Mouse (Mus musculus) hindbrain, postnatal 0 days (tissue): ENCODE data around the gene Fgf14. TPM values are rescaled to one million over a fixed set of nuclear protein-coding genes. Genes with fewer than 3 reads are reported as not detected.
A peak's percentile ranks its signal among the peaks of the same experiment; 100 is the strongest.
"Not testable (repeated sequence)": the region's sequence is repeated elsewhere in the genome, so short reads cannot be mapped to it uniquely, and the experiment has no call there.

Experiments
- ATAC-seq: fragments of 200-750 bp; cut with Nextera tagmentation; 2 replicates; pipeline ENCODE4 v1.8.0; 2017; ENCODE audit warnings: mild to moderate bottlenecking, moderate TSS enrichment, moderate library complexity
- DNase-seq: peaks from one replicate; pipeline ENCODE4 v3.0.0-alpha.2; 2015; ENCODE audit warnings: low spot score
- H3K27ac ChIP-seq: fragments of 300-500 bp; sonication (generic); 2 replicates; pipeline ENCODE4 v1.5.1; 2014; ENCODE audit warnings: mild to moderate bottlenecking
- H3K27me3 ChIP-seq: fragments of 300-500 bp; sonication (generic); 2 replicates; pipeline ENCODE4 v1.6.1; 2014; ENCODE audit warnings: low read length, mixed read lengths; ENCODE audit not compliant: insufficient read depth
- H3K36me3 ChIP-seq: fragments of 300-500 bp; sonication (generic); 2 replicates; pipeline ENCODE4 v1.6.1; 2014; ENCODE audit warnings: low read length, mixed read lengths; ENCODE audit not compliant: insufficient read depth
- H3K4me1 ChIP-seq: fragments of 300-500 bp; sonication (generic); 2 replicates; pipeline ENCODE4 v1.6.1; 2014; ENCODE audit warnings: antibody characterized with exemption, low read length, mixed read lengths; ENCODE audit not compliant: insufficient read depth
- H3K4me2 ChIP-seq: fragments of 300-500 bp; sonication (generic); 2 replicates; pipeline ENCODE4 v1.6.1; 2014; ENCODE audit warnings: low read depth, mild to moderate bottlenecking, low read length, moderate library complexity, mixed read lengths
- H3K4me3 ChIP-seq: fragments of 300-500 bp; sonication (generic); 2 replicates; pipeline ENCODE4 v1.5.1; 2014; ENCODE audit warnings: low read length
- H3K9ac ChIP-seq: fragments of 300-500 bp; sonication (generic); replicated peaks from 2 replicates; pipeline ENCODE4 v1.6.1; 2014; ENCODE audit warnings: mild to moderate bottlenecking, low read length, moderate library complexity, mixed read lengths
- H3K9me3 ChIP-seq: fragments of 300-500 bp; sonication (generic); 2 replicates; pipeline ENCODE4 v1.6.1; 2016; ENCODE audit warnings: low read length, mixed read lengths
- CTCF ChIP-seq: IDR thresholded peaks from 2 replicates; pipeline ENCODE4 v1.5.1; 2016; ENCODE audit warnings: antibody characterized with exemption, control low read depth, low read depth
- WGBS: fragments of 180-500 bp; shearing (Covaris S2); extraction: QIAGEN DNeasy Blood & Tissue Kit; methylation state at CpG from one replicate; pipeline ENCODE4 v1.1.7; 2014; 5-methylcytosine and 5-hydroxymethylcytosine counted together
- polyA plus RNA-seq: library from polyadenylated mRNA; unstranded; fragments of >200 nt; fragmentation: Nextera tagmentation; extraction: Ambion mirVana; gene quantifications from 2 replicates; pipeline ENCODE4 v1.2.1, GENCODE M21; 2015
- total RNA-seq: library from RNA; depleted of rRNA; stranded (reverse); fragments of >200 nt; gene quantifications from 2 replicates; pipeline ENCODE4 v1.2.3, GENCODE M21; 2014

Gene Fgf14
- total and polyA plus RNA-seq, 2 experiments from 2014 or later: 32.5 to 41.0 TPM

DNA sequence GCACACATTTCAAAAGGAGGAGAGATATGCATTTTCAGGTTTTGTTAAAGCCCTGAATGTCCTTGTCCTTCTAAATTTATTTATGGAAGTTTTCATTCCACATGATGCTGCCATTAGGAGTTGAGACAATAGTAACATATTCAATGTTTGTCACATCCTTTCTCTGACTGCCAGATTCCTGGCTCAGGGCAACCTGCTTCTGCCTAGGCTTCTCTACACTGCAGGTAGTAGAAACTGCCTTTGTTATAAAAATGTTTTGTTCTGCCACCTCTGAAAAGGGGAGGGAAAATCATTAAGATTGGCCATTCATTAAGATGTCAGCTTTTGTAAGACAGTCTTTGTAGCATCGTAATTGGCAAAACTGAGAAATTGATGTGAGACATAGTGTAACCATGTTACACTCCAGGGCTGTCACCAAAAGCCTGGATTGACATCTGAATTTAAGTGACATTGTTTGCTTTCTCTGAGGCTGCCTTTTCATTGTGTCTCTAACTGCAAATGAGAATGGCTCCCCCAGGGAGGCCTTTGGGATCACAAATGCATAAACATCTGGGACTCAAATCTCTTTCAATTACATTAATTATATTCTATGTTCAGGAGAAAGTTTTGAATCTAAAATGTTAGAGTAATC, 640.2 kb downstream of the Fgf14 start:
- no peak for TF ChIP-seq CTCF
- Histone ChIP-seq H3K4me3 (no peak overlapping the region), H3K9ac (no peak overlapping the region), H3K27ac (no peak overlapping the region), H3K36me3 (no peaks in the 10 kb centered on the region), H3K4me1 (no peaks in the 10 kb centered on the region), H3K9me3 (no peaks in the 10 kb centered on the region), H3K4me2 (no peak overlapping the region), H3K27me3 (no peaks in the 10 kb centered on the region)
- no peak for ATAC-seq
- DNase-seq: peak; percentile 27
- 16% methylated on average over 1 of the region's 1 CpGs for WGBS

DNA sequence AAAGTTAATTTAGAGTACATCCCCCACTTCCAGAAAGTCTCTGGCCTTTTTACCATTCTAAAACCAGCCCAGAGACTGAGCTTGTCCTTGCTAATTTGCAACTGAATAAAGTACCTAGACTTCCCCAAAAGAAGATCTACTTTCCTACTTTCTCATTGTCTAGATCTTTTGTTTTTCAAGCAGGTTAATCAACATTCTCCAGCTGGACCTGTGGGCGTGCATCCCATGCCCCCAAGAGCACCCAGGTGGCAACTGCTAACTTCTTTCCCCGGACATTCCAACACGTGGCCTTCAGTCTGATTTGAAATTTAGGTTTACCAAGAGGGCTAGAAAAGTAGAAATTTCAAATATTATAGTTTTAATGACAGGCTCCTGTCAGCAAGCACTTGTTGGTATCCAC, 643.6 kb downstream of the Fgf14 start:
- H3K27me3 ChIP-seq, H3K36me3 ChIP-seq, ATAC-seq: not testable (repeated sequence)

GRCm38 (mm10) chr14:124027886-124028670, 648.8 kb downstream of the Fgf14 start:
- no peak overlapping the region for H3K27ac ChIP-seq
- no peak for TF ChIP-seq CTCF
- ATAC-seq (no peak), DNase-seq (no peak)
- no peaks in the 10 kb centered on the region for H3K4me1 ChIP-seq
- H3K9me3 ChIP-seq: no peaks in the 10 kb centered on the region
- no peaks in the 10 kb centered on the region for H3K27me3 ChIP-seq
- H3K4me2 ChIP-seq: no peak overlapping the region
- H3K4me3 ChIP-seq: no peak overlapping the region
- WGBS: 95% methylated on average over 1 of the region's 1 CpGs
- H3K9ac ChIP-seq: no peak overlapping the region
- H3K36me3 ChIP-seq: no peaks in the 10 kb centered on the region

More for the DNA sequence above, 643.6 kb downstream of the Fgf14 start:
- not testable (repeated sequence) for H3K4me3 ChIP-seq, DNase-seq, H3K4me2 ChIP-seq, H3K9ac ChIP-seq, H3K9me3 ChIP-seq, H3K27ac ChIP-seq, H3K4me1 ChIP-seq
- WGBS: 44% methylated on average over 3 of the region's 3 CpGs

DNA sequence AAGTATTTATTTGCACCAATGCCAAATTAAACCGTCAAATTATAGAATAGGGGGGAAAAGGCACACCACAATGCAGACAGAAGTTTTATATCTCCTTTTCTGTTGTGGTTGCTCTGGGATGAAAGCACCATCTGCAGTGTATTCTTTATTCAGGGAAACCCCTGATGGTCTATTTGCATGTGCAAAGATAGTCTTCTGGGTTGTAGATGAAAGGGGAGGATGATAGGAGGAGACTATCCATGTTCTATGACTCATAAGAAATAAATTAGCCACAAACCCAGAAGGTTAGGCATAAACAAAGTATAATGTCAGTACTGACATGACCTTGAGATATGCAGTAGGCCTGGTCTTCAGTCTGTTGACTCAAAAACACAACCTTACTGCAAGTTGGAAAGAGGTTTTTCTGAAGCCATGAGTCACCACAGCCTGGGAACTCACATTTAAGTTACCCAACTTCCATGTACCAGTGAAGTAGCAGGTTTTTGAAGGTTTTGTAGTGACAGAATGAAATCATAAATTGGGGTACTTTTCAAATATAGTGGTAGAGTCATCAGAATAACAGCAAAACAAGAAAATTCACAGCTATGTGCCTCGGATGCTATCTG, 686.2 kb downstream of the Fgf14 start:
- Histone ChIP-seq H3K4me1 (no peaks in the 10 kb centered on the region), H3K9ac (no peak overlapping the region), H3K27ac (no peak overlapping the region), H3K27me3 (no peaks in the 10 kb centered on the region), H3K4me3 (no peak overlapping the region), H3K4me2 (no peak overlapping the region), H3K9me3 (no peaks in the 10 kb centered on the region), H3K36me3 (no peaks in the 10 kb centered on the region)
- no peak for TF ChIP-seq CTCF
- no peak for DNase-seq
- 72% methylated on average over 2 of the region's 2 CpGs for WGBS
- ATAC-seq: no peak

DNA sequence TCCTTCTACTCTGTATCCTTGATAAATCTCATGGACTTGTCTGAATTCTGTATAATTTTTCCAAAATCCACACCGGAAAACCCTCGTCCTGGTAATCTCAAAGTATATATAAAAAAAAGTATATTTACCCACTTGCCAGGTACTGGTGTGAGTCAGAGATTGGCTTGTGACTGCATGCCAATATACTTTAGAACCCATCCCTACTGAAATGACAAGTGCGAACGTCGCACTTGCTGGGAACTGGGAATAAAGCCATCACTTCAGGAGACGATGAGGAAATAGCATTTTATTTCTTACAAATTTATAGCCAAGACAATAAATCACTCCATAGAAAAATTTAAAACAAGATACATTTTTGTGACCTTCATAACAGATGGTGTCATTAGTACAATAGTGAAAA, 708.9 kb downstream of the Fgf14 start:
- H3K36me3 ChIP-seq: no peaks in the 10 kb centered on the region
- H3K4me3 ChIP-seq: no peak overlapping the region
- H3K27me3 ChIP-seq: no peaks in the 10 kb centered on the region
- H3K9me3 ChIP-seq: no peaks in the 10 kb centered on the region
- H3K9ac ChIP-seq: no peak overlapping the region
- no peak for TF ChIP-seq CTCF
- no peak overlapping the region for H3K27ac ChIP-seq
- H3K4me1 ChIP-seq: no peaks in the 10 kb centered on the region
- no peak for ATAC-seq
- H3K4me2 ChIP-seq: no peak overlapping the region
- 69% methylated on average over 6 of the region's 6 CpGs for WGBS
- no peak for DNase-seq

DNA sequence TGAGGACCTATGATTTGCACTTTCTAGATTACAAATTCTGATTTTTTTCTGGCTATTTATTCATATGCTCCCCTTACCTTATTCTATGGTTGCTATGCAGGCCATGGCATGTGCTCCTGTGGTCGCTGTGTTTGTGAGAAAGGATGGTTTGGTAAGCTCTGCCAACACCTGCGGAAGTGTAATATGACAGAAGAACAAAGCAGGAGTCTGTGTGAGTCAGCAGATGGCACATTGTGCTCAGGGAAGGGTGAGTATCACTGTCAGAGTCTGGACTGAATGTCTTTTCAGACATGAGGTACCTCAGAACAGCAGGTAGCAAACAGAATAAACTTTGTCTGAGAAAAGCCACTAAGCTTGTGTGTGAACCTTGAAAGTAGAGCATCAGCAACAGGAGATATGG, 710.4 kb downstream of the Fgf14 start:
- DNase-seq (peak; percentile 28), ATAC-seq (0 out of 2 replicates have a peak, but pooled peaks have one; percentile 27)
- WGBS: 40% methylated on average over 2 of the region's 2 CpGs
- H3K27ac ChIP-seq: no peak overlapping the region
- no peak overlapping the region for H3K4me3 ChIP-seq
- no peaks in the 10 kb centered on the region for H3K9me3 ChIP-seq
- no peaks in the 10 kb centered on the region for H3K4me1 ChIP-seq
- H3K27me3 ChIP-seq: no peaks in the 10 kb centered on the region
- no peak for TF ChIP-seq CTCF
- H3K4me2 ChIP-seq: no peak overlapping the region
- no peaks in the 10 kb centered on the region for H3K36me3 ChIP-seq
- H3K9ac ChIP-seq: no peak overlapping the region
